Mouse (Mus musculus): Measurements from ENCODE around the gene Fam205a1. TPM values are rescaled to one million over a fixed set of nuclear protein-coding genes. Genes with fewer than 3 reads are reported as not detected.
A peak's percentile ranks its signal among the peaks of the same experiment; 100 is the strongest.

The Fam205a1 gene
- polyA plus RNA-seq, 1 experiment = not detected

- H3K27ac ChIP-seq (ENCODE audit: insufficient read depth, low read length) = no peak overlapping the region
- H3K9me3 ChIP-seq (replicated peaks; ENCODE audit: control insufficient read depth, insufficient read depth, low read length, poor library complexity, severe bottlenecking) = no peaks in the 10 kb centered on the region
- H3K4me3 ChIP-seq (ENCODE audit: low read depth, low read length) = no peak overlapping the region
- H3K27me3 ChIP-seq (ENCODE audit: control insufficient read depth, insufficient read depth, low read length, poor library complexity, severe bottlenecking) = no peaks in the 10 kb centered on the region
- H3K36me3 ChIP-seq (ENCODE audit: control insufficient read depth, insufficient read depth, low read length, poor library complexity, severe bottlenecking) = no peaks in the 10 kb centered on the region
- H3K9ac ChIP-seq (ENCODE audit: low read depth, poor library complexity, severe bottlenecking) = no peak overlapping the region
- peak; percentile 31 for TF ChIP-seq CTCF (IDR thresholded peaks at IDR 0.05; ENCODE audit: low read depth, low read length)
- TF ChIP-seq EP300 (IDR thresholded peaks at IDR 0.05; ENCODE audit: insufficient read depth, low read depth, low read length) = no peak
- H3K4me1 ChIP-seq (ENCODE audit: control insufficient read depth, insufficient read depth, low read length) = no peaks in the 10 kb centered on the region
Measured at GRCm38 (mm10) chr4:42876586-42877291, 23.1 kb upstream of the Fam205a1 start.

DNA sequence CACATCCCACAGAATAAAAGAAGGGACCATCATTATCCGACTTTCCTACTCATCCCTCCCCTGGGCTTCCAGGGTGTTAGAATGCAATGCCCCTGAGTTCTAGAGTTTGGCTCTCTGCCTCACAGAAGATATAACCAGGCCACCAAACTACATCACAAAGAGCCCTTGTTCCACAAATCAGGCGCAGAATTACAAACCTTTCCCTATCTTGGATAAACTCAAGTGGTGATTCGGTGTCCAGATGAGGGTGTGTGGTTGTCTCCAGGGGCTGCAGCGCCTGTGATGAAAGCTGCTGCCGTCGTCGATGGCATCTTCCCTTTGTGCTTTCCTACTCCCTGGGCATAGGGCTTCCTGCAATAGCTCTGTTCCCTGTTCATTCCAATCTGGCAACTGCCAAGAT is 20.4 kb upstream of the Fam205a1 start, which contains the start of gene Fam205c:
Fam205c (minus strand) TSS at position 101 of the 400 bp plus-strand sequence.
- no peak within 1 kb of the TSS for H3K9ac ChIP-seq (ENCODE audit: low read depth, poor library complexity, severe bottlenecking)
- no peaks in the 10 kb centered on the region for H3K4me1 ChIP-seq (ENCODE audit: control insufficient read depth, insufficient read depth, low read length)
- no peaks in the 10 kb centered on the region for H3K27me3 ChIP-seq (ENCODE audit: control insufficient read depth, insufficient read depth, low read length, poor library complexity, severe bottlenecking)
- TF ChIP-seq POLR2A (IDR thresholded peaks at IDR 0.05; ENCODE audit: insufficient read depth, low read length) (no peak), EP300 (IDR thresholded peaks at IDR 0.05; ENCODE audit: insufficient read depth, low read depth, low read length) (no peak), CTCF (IDR thresholded peaks at IDR 0.05; ENCODE audit: low read depth, low read length) (no peak)
- no peak within 1 kb of the TSS for H3K27ac ChIP-seq (ENCODE audit: insufficient read depth, low read length)
- H3K9me3 ChIP-seq (replicated peaks; ENCODE audit: control insufficient read depth, insufficient read depth, low read length, poor library complexity, severe bottlenecking) = no peaks in the 10 kb centered on the region
- H3K4me3 ChIP-seq (ENCODE audit: low read depth, low read length) = no peak within 1 kb of the TSS
- H3K36me3 ChIP-seq (ENCODE audit: control insufficient read depth, insufficient read depth, low read length, poor library complexity, severe bottlenecking) = no peaks in the 10 kb centered on the region

DNA sequence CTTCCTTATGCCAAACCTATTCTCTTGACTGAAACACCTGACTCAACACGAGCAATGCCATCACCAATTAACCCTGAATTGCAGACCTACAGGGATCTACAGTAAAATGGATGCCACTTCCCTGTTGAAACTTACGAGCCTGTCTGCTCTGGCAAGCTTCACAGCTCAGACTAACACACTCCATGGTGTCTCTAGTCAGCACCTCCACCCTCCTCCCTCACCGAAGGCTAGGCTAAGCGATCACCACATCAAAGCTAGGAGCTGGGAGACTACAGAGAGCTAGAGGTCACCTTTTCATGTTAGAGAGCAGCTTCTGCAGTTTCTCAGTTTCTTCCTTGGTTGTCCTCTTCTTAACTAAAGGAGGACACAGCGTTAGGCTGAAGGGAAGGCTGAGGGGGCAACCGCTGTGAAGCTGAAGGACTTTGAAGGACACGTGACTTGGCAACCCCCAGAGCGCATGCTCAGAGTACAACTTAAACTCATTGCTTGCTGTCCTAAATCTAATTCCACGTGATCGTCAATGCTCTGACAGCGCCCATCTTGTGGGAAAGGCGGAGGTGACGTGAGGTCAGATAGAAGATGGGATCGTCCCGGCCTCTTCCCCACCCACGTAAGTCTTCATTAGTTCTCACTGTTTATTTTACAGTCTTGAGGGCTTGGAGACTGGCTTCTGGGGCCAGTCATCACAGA is 19.2 kb upstream of the Fam205a1 start:
- Histone ChIP-seq H3K27me3 (ENCODE audit: control insufficient read depth, insufficient read depth, low read length, poor library complexity, severe bottlenecking) (no peaks in the 10 kb centered on the region), H3K4me3 (ENCODE audit: low read depth, low read length) (no peak overlapping the region), H3K4me1 (ENCODE audit: control insufficient read depth, insufficient read depth, low read length) (no peaks in the 10 kb centered on the region), H3K36me3 (ENCODE audit: control insufficient read depth, insufficient read depth, low read length, poor library complexity, severe bottlenecking) (no peaks in the 10 kb centered on the region), H3K27ac (ENCODE audit: insufficient read depth, low read length) (no peak overlapping the region), H3K9me3 (replicated peaks; ENCODE audit: control insufficient read depth, insufficient read depth, low read length, poor library complexity, severe bottlenecking) (no peaks in the 10 kb centered on the region), H3K9ac (ENCODE audit: low read depth, poor library complexity, severe bottlenecking) (no peak overlapping the region)
- TF ChIP-seq EP300 (IDR thresholded peaks at IDR 0.05; ENCODE audit: insufficient read depth, low read depth, low read length) = no peak
- no peak for TF ChIP-seq CTCF (IDR thresholded peaks at IDR 0.05; ENCODE audit: low read depth, low read length)
- no peak for TF ChIP-seq POLR2A (IDR thresholded peaks at IDR 0.05; ENCODE audit: insufficient read depth, low read length)

GRCm38 (mm10) chr4:42872151-42872550 is 18.5 kb upstream of the Fam205a1 start:
- no peaks in the 10 kb centered on the region for H3K4me1 ChIP-seq (ENCODE audit: control insufficient read depth, insufficient read depth, low read length)
- H3K9me3 ChIP-seq (replicated peaks; ENCODE audit: control insufficient read depth, insufficient read depth, low read length, poor library complexity, severe bottlenecking) = no peaks in the 10 kb centered on the region
- no peak overlapping the region for H3K27ac ChIP-seq (ENCODE audit: insufficient read depth, low read length)
- no peaks in the 10 kb centered on the region for H3K27me3 ChIP-seq (ENCODE audit: control insufficient read depth, insufficient read depth, low read length, poor library complexity, severe bottlenecking)
- H3K9ac ChIP-seq (ENCODE audit: low read depth, poor library complexity, severe bottlenecking) = no peak overlapping the region
- no peaks in the 10 kb centered on the region for H3K36me3 ChIP-seq (ENCODE audit: control insufficient read depth, insufficient read depth, low read length, poor library complexity, severe bottlenecking)
- H3K4me3 ChIP-seq (ENCODE audit: low read depth, low read length) = no peak overlapping the region
- TF ChIP-seq EP300 (IDR thresholded peaks at IDR 0.05; ENCODE audit: insufficient read depth, low read depth, low read length) = no peak
- TF ChIP-seq CTCF (IDR thresholded peaks at IDR 0.05; ENCODE audit: low read depth, low read length) = no peak

GRCm38 (mm10) chr4:42870748-42871147 is 17.1 kb upstream of the Fam205a1 start:
- Histone ChIP-seq H3K9ac (ENCODE audit: low read depth, poor library complexity, severe bottlenecking) (no peak overlapping the region), H3K4me3 (ENCODE audit: low read depth, low read length) (no peak overlapping the region), H3K36me3 (ENCODE audit: control insufficient read depth, insufficient read depth, low read length, poor library complexity, severe bottlenecking) (no peaks in the 10 kb centered on the region), H3K27ac (ENCODE audit: insufficient read depth, low read length) (no peak overlapping the region), H3K27me3 (ENCODE audit: control insufficient read depth, insufficient read depth, low read length, poor library complexity, severe bottlenecking) (no peaks in the 10 kb centered on the region), H3K9me3 (replicated peaks; ENCODE audit: control insufficient read depth, insufficient read depth, low read length, poor library complexity, severe bottlenecking) (no peaks in the 10 kb centered on the region), H3K4me1 (ENCODE audit: control insufficient read depth, insufficient read depth, low read length) (no peaks in the 10 kb centered on the region)
- TF ChIP-seq CTCF (IDR thresholded peaks at IDR 0.05; ENCODE audit: low read depth, low read length) (no peak), EP300 (IDR thresholded peaks at IDR 0.05; ENCODE audit: insufficient read depth, low read depth, low read length) (no peak), POLR2A (IDR thresholded peaks at IDR 0.05; ENCODE audit: insufficient read depth, low read length) (no peak)

DNA sequence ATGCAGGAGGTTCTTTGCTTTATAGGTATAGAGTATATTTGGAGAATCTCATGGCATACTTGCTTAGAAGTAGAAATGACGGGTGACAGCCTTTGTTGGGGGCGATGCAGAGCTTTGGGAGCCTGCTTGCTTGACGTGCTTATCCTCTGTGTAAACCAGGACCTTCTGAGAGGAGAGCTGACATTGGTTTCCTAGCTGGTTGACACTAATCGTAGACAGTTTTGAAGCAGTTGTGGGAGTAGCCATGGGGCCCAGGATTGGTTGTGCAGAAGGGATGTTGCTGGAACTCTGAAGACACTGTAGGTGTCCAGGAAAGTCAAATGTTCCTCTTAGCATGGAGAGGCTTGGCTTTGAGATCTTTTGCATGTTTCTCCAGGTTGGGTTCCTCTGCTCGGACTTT is 14.5 kb upstream of the Fam205a1 start:
- Histone ChIP-seq H3K9ac (ENCODE audit: low read depth, poor library complexity, severe bottlenecking) (no peak overlapping the region), H3K4me3 (ENCODE audit: low read depth, low read length) (no peak overlapping the region), H3K4me1 (ENCODE audit: control insufficient read depth, insufficient read depth, low read length) (no peaks in the 10 kb centered on the region), H3K27me3 (ENCODE audit: control insufficient read depth, insufficient read depth, low read length, poor library complexity, severe bottlenecking) (no peaks in the 10 kb centered on the region), H3K9me3 (replicated peaks; ENCODE audit: control insufficient read depth, insufficient read depth, low read length, poor library complexity, severe bottlenecking) (no peaks in the 10 kb centered on the region), H3K27ac (ENCODE audit: insufficient read depth, low read length) (no peak overlapping the region), H3K36me3 (ENCODE audit: control insufficient read depth, insufficient read depth, low read length, poor library complexity, severe bottlenecking) (no peaks in the 10 kb centered on the region)
- TF ChIP-seq POLR2A (IDR thresholded peaks at IDR 0.05; ENCODE audit: insufficient read depth, low read length) (no peak), CTCF (IDR thresholded peaks at IDR 0.05; ENCODE audit: low read depth, low read length) (no peak), EP300 (IDR thresholded peaks at IDR 0.05; ENCODE audit: insufficient read depth, low read depth, low read length) (no peak)

All from ES-Bruce4 (cell line).